Mouse (Mus musculus) megakaryocyte, embryonic 14.5 days (primary cell): ENCODE results near the gene Lat. TPM values are rescaled to one million over a fixed set of nuclear protein-coding genes. Genes with fewer than 3 reads are reported as not detected.
"Not testable (repeated sequence)": the region's sequence is repeated elsewhere in the genome, so short reads cannot be mapped to it uniquely, and the experiment has no call there.

Experiments used
- H3K27me3 ChIP-seq: replicated peaks from 2 replicates; pipeline ENCODE3; 2012; ENCODE audit warnings: inconsistent platforms
- H3K36me3 ChIP-seq: replicated peaks from 2 replicates; pipeline ENCODE3; 2012; ENCODE audit warnings: low read length, inconsistent platforms, mixed read lengths
- H3K4me1 ChIP-seq: 2 replicates; pipeline ENCODE4 v1.6.1; 2012; ENCODE audit warnings: inconsistent platforms
- H3K4me3 ChIP-seq: replicated peaks from 2 replicates; pipeline ENCODE3; 2012; ENCODE audit warnings: moderate library complexity, mild to moderate bottlenecking, inconsistent platforms
- H3K9me3 ChIP-seq: 2 replicates; pipeline ENCODE4 v1.6.1; 2012; ENCODE audit warnings: inconsistent platforms
- FLI1 ChIP-seq: IDR thresholded peaks from 2 replicates; pipeline ENCODE4 v1.6.1; 2012; ENCODE audit warnings: low read length, inconsistent platforms, mixed read lengths
- GATA1 ChIP-seq: IDR thresholded peaks from 3 replicates; pipeline ENCODE4 v1.6.1; 2012; ENCODE audit warnings: mixed read lengths, low read length, inconsistent platforms, borderline replicate concordance
- polyA plus RNA-seq: library from polyadenylated mRNA; stranded (reverse); fragments of >175 nt; gene quantifications from 2 replicates; pipeline ENCODE4 v1.2.3, GENCODE M21; 2012; ENCODE audit warnings: low replicate concordance; ENCODE audit not compliant: insufficient read depth

Lat gene
- 715 and 927 TPM in 2 replicates for polyA plus RNA-seq

- Histone ChIP-seq H3K4me3 (peak within 1 kb of the TSS; percentile 98), H3K36me3 (peaks cover 97% of the 10 kb centered on the region), H3K4me1 (peaks cover 95% of the 10 kb centered on the region), H3K27me3 (no peaks in the 10 kb centered on the region), H3K9me3 (no peaks in the 10 kb centered on the region)
- no peak for TF ChIP-seq FLI1
- no peak for TF ChIP-seq GATA1
Measured at GRCm38 (mm10) chr7:126369393-126369792, at the start of gene Lat. Gene Lat (minus strand): TSS chr7:126369570.

GRCm38 (mm10) chr7:126418496-126418895, 49.1 kb upstream of the Lat start:
- no peaks in the 10 kb centered on the region for H3K36me3 ChIP-seq
- H3K27me3 ChIP-seq: peaks cover 13% of the 10 kb centered on the region
- no peak for TF ChIP-seq FLI1
- TF ChIP-seq GATA1: no peak
- no peak overlapping the region for H3K4me3 ChIP-seq
- H3K9me3 ChIP-seq: peaks cover 5% of the 10 kb centered on the region
- peaks cover 68% of the 10 kb centered on the region for H3K4me1 ChIP-seq

- TF ChIP-seq GATA1: no peak
- no peak for TF ChIP-seq FLI1
- H3K36me3 ChIP-seq: no peaks in the 10 kb centered on the region
- no peak overlapping the region for H3K4me3 ChIP-seq
- H3K27me3 ChIP-seq: peaks cover 21% of the 10 kb centered on the region
- peaks cover 5% of the 10 kb centered on the region for H3K9me3 ChIP-seq
- peaks cover 77% of the 10 kb centered on the region for H3K4me1 ChIP-seq
Measured at GRCm38 (mm10) chr7:126417606-126418005, 48.2 kb upstream of the Lat start.

GRCm38 (mm10) chr7:126417045-126417444, 47.7 kb upstream of the Lat start:
- TF ChIP-seq FLI1: no peak
- TF ChIP-seq GATA1: no peak
- H3K4me3 ChIP-seq: no peak overlapping the region
- no peaks in the 10 kb centered on the region for H3K36me3 ChIP-seq
- H3K4me1 ChIP-seq: peaks cover 82% of the 10 kb centered on the region
- H3K27me3 ChIP-seq: peaks cover 27% of the 10 kb centered on the region
- H3K9me3 ChIP-seq: peaks cover 3% of the 10 kb centered on the region

- peak overlapping the region; percentile 79 for H3K4me3 ChIP-seq
- peaks cover 78% of the 10 kb centered on the region for H3K4me1 ChIP-seq
- H3K36me3 ChIP-seq: no peaks in the 10 kb centered on the region
- TF ChIP-seq FLI1 (no peak), GATA1 (no peak)
- no peaks in the 10 kb centered on the region for H3K9me3 ChIP-seq
- peaks cover 31% of the 10 kb centered on the region for H3K27me3 ChIP-seq
Measured at GRCm38 (mm10) chr7:126416615-126417014, 47.2 kb upstream of the Lat start.

GRCm38 (mm10) chr7:126414725-126415124, 45.4 kb upstream of the Lat start, which contains the start of gene Cd19:
Gene Cd19 (minus strand): TSS chr7:126414889.
- Histone ChIP-seq H3K27me3 (peaks cover 46% of the 10 kb centered on the region), H3K4me1 (peaks cover 69% of the 10 kb centered on the region), H3K36me3 (no peaks in the 10 kb centered on the region), H3K4me3 (no peak within 1 kb of the TSS), H3K9me3 (0 out of 2 replicates have a peak, but pooled peaks cover 9% of the 10 kb centered on the region)
- TF ChIP-seq FLI1 (no peak), GATA1 (no peak)

GRCm38 (mm10) chr7:126411061-126411460, 41.7 kb upstream of the Lat start:
- Histone ChIP-seq H3K27me3 (peaks cover 69% of the 10 kb centered on the region), H3K4me3 (no peak overlapping the region), H3K4me1 (peaks cover 54% of the 10 kb centered on the region), H3K9me3 (0 out of 2 replicates have a peak, but pooled peaks cover 9% of the 10 kb centered on the region), H3K36me3 (no peaks in the 10 kb centered on the region)
- TF ChIP-seq FLI1 (no peak), GATA1 (no peak)

- Histone ChIP-seq H3K27me3 (peaks cover 60% of the 10 kb centered on the region), H3K36me3 (no peaks in the 10 kb centered on the region), H3K9me3 (0 out of 2 replicates have a peak, but pooled peaks cover 9% of the 10 kb centered on the region), H3K4me1 (peaks cover 37% of the 10 kb centered on the region), H3K4me3 (no peak overlapping the region)
- TF ChIP-seq FLI1: no peak
- no peak for TF ChIP-seq GATA1
Measured at GRCm38 (mm10) chr7:126408686-126409085, 39.3 kb upstream of the Lat start.

GRCm38 (mm10) chr7:126402518-126402917, 33.1 kb upstream of the Lat start:
- not testable (repeated sequence) for H3K27me3 ChIP-seq, H3K4me3 ChIP-seq, H3K9me3 ChIP-seq, H3K36me3 ChIP-seq
- peaks cover 33% of the 10 kb centered on the region for H3K4me1 ChIP-seq

GRCm38 (mm10) chr7:126399548-126399947, 30.2 kb upstream of the Lat start:
- Histone ChIP-seq H3K4me3 (no peak overlapping the region), H3K27me3 (no peaks in the 10 kb centered on the region), H3K36me3 (peaks cover 5% of the 10 kb centered on the region), H3K4me1 (peaks cover 57% of the 10 kb centered on the region), H3K9me3 (no peaks in the 10 kb centered on the region)
- TF ChIP-seq FLI1: no peak
- TF ChIP-seq GATA1: no peak

GRCm38 (mm10) chr7:126397822-126398221, 28.5 kb upstream of the Lat start:
- Histone ChIP-seq H3K9me3 (no peaks in the 10 kb centered on the region), H3K36me3 (peaks cover 14% of the 10 kb centered on the region), H3K27me3 (no peaks in the 10 kb centered on the region), H3K4me1 (peaks cover 60% of the 10 kb centered on the region), H3K4me3 (no peak overlapping the region)
- no peak for TF ChIP-seq GATA1
- no peak for TF ChIP-seq FLI1
